Mouse (Mus musculus): Measurements from ENCODE around the gene Acot9. TPM values are rescaled to one million over a fixed set of nuclear protein-coding genes. Genes with fewer than 3 reads are reported as not detected.

Acot9 gene
- polyA plus RNA-seq (2014; fragmentation: Illumina TruSeq; extraction: RNeasy Lipid Tissue Mini Kit (QIAGEN cat#74804); ENCODE audit: insufficient read depth, low read depth, low replicate concordance), result 43.9 TPM

GRCm38 (mm10) chrX:155262235-155262914, at the start of gene Acot9:
Gene Acot9, plus strand, starts transcription at chrX:155262443.

GRCm38 (mm10) chrX:155216271-155216670, 46.0 kb upstream of the Acot9 start, which contains the start of gene Sat1:
Gene Sat1, minus strand, starts transcription at chrX:155216449.

GRCm38 (mm10) chrX:155340654-155341053, 78.4 kb downstream of the Acot9 start, which contains the start of gene Prdx4:
Gene Prdx4, minus strand, starts transcription at chrX:155340754.

Other genes starting within 250 kb of the Acot9 start
- gene Magea5, start 199.3 kb upstream of the Acot9 start, polyA plus RNA-seq (2014; fragmentation: Illumina TruSeq; extraction: RNeasy Lipid Tissue Mini Kit (QIAGEN cat#74804); ENCODE audit: insufficient read depth, low read depth, low replicate concordance), result not detected
- not detected for gene Magea1, start 172.7 kb upstream of the Acot9 start, polyA plus RNA-seq (2014; fragmentation: Illumina TruSeq; extraction: RNeasy Lipid Tissue Mini Kit (QIAGEN cat#74804); ENCODE audit: insufficient read depth, low read depth, low replicate concordance)
- gene Magea2, start 168.8 kb upstream of the Acot9 start, polyA plus RNA-seq (2014; fragmentation: Illumina TruSeq; extraction: RNeasy Lipid Tissue Mini Kit (QIAGEN cat#74804); ENCODE audit: insufficient read depth, low read depth, low replicate concordance), result not detected
- gene Cldn34b2, start 134.0 kb upstream of the Acot9 start, polyA plus RNA-seq (2014; fragmentation: Illumina TruSeq; extraction: RNeasy Lipid Tissue Mini Kit (QIAGEN cat#74804); ENCODE audit: insufficient read depth, low read depth, low replicate concordance), result not detected
- 267 TPM for gene Sat1, start 46.0 kb upstream of the Acot9 start, polyA plus RNA-seq (2014; fragmentation: Illumina TruSeq; extraction: RNeasy Lipid Tissue Mini Kit (QIAGEN cat#74804); ENCODE audit: insufficient read depth, low read depth, low replicate concordance)
- gene Prdx4, start 78.3 kb downstream of the Acot9 start, polyA plus RNA-seq (2014; fragmentation: Illumina TruSeq; extraction: RNeasy Lipid Tissue Mini Kit (QIAGEN cat#74804); ENCODE audit: insufficient read depth, low read depth, low replicate concordance), result 84.9 TPM

Data from lung, adult 10 weeks (tissue).